Mouse (Mus musculus) right cerebral cortex, postnatal 36 days (tissue): ENCODE results near the gene BC005537.
"Not testable (repeated sequence)": the region's sequence is repeated elsewhere in the genome, so short reads cannot be mapped to it uniquely, and the experiment has no call there.

Source experiments
- DNase-seq, 2 experiments: peaks; one replicate each; pipeline ENCODE4 v3.0.0; 2022; ENCODE audit warnings: low spot score in 2 of 2, mixed read lengths in 1 of 2

Gene BC005537

DNA sequence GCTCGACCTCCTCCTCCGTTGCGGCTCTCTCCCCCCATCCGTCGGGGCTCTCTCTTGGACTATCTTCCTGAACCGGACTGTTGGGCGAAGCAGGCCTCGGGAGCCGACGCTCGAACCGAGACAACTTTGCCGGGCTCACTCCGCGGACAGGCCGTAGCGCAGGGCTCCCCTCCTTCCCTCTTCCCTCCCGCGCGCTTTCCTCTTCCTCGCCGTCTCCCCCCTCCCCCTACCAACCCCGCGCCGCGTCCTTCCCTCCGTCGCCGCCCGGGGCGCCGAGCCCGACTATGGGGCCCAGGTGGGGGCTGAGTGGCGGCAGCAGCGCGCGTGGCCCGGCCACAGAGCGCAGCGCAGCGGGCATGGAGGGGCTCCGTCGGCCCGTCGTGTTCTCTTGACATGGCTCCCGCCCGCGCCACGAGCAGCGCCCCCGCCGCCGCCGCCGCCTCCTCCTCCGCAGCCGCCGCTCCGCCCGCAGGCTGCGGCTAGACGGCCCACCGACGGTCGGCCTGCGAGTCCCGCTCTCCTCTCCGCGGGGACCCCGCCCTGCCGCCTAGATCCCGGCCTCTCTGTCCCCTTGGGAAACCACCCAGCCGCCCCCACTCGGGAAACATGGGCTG is at the start of gene BC005537:
Gene BC005537, plus strand, starts transcription at position 350 of the 614 bp plus-strand sequence.
- DNase-seq: peak; percentile 14 to 26

DNA sequence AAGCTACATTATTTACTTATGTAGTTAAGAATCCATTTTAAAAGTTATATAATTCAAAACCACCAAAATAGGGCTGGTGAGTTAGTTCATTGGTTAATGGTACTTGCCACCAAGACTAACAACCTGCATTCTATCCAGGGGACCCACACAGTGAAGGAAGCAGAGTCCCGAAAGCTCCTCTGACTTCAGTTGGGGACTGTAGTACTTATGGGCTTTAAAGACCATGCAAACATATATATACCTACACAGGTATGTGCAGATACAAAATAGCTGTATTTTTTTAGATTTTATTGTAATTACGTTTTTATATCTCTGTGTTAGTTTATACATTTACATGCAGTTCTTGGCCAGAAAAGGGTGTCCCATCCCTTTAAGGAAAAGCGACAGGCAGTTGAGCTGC is 44.7 kb upstream of the BC005537 start:
- no peak for DNase-seq

GRCm38 (mm10) chr13:24757820-24758564 is 43.5 kb upstream of the BC005537 start:
- DNase-seq: no peak

- DNase-seq: no peak
Measured at GRCm38 (mm10) chr13:24759451-24759850, 42.0 kb upstream of the BC005537 start.

- no peak for DNase-seq
Measured at GRCm38 (mm10) chr13:24760351-24760870, 41.0 kb upstream of the BC005537 start.

GRCm38 (mm10) chr13:24761083-24761402 is 40.4 kb upstream of the BC005537 start:
- no peak for DNase-seq

DNA sequence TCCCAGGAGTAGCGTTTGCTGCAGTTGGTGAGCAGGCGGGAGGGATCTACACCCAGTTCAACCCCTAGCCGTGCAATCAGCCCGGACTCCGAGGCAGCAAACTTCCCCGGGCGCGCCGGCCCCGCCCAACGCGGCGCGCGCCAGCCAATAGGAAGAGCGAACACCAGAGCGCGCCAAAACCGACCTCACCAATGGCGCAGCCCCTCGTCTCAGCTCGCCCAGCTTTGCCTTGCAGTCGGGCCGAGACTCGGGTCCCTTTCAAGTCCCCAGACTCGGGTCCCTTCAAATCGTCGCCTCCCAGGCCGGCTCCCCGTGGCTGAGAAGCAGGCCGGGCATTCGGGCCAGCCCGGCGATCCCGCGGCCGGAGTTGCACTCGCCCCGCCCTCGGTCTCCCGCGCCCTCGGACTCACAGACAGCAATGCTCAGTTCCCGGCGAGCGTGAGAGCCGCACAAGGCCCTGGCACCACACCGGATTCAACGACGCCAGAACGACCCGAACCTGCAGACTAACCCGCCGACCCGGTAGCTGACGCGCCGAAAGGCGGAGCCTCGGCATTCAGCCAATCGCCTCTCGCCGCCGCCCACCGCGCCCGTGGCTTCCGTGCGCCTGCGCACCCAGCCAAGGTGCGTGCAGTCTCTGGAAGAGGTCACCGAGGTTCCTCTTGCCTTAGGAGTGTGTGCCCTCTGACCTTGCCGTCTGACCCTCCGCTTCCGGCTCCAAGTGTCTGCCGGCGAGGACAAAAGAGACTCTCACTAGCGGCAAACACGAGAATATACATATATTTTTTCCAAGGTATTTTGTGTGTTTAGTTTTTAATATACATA is 39.8 kb upstream of the BC005537 start, which contains the start of gene Gmnn:
Gene Gmnn, minus strand, starts transcription at position 521 of the 825 bp plus-strand sequence.
- peak; percentile 59 to 79 for DNase-seq

GRCm38 (mm10) chr13:24762254-24762653 is 39.2 kb upstream of the BC005537 start:
- no peak for DNase-seq

GRCm38 (mm10) chr13:24767809-24768208 is 33.6 kb upstream of the BC005537 start:
- DNase-seq: not testable (repeated sequence)

GRCm38 (mm10) chr13:24771482-24771881 is 30.0 kb upstream of the BC005537 start:
- DNase-seq: not testable (repeated sequence)

GRCm38 (mm10) chr13:24776146-24776844 is 25.2 kb upstream of the BC005537 start:
- peak in 1 of 2 experiments; percentile 23 for DNase-seq

DNA sequence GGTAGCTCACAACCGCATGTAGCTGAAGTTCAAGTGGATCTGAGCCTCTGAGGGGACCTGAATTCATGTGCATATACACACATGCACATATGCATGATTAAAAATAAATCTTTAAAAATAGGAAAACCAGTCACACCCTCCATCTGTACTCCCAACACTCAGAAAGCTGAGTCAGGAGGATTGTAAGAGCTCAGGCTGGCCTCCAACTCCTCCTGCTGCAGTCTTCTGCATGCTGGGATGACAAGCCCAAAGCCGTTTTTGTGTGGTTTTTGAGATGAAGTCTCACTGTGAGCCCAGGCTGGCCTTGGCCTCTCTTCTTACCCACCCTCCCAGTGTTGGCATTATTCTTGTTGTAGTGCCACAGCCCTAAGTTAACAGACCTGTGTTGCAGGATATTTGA is 23.4 kb upstream of the BC005537 start:
- DNase-seq: no peak

DNA sequence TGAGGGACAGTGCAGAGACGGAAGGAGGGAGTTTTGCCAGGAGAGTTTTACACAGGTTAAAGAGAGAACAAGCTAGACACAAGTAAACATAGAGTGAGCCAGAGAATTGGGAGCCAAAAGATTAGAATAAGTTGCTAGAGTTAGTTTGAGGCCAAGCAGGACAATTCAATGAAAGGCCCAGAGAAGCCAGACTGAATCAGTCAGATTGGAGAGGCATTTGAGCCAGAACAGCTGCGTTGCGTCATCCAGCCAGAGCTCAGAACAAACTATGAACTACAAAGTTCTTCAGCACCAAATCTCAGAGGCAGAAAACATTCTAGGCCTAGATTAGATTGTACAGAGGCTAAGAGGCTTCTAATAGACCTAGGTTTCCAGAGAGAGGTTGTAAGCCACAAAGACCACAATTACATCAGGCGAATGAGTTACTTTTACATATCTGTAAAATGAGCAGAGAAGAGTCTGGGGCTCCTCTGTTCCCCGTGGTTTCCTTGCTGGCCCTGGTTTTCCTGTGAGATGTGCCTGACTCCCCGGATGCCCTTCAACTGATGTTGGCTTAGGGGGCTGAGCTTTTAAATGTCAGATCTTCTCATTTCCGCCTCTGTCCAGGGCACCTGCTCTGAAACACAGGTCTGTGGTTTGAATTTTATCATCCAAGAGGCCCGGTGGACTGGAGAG is 22.6 kb upstream of the BC005537 start:
- no peak for DNase-seq

GRCm38 (mm10) chr13:24781916-24782315 is 19.5 kb upstream of the BC005537 start:
- DNase-seq: no peak

DNA sequence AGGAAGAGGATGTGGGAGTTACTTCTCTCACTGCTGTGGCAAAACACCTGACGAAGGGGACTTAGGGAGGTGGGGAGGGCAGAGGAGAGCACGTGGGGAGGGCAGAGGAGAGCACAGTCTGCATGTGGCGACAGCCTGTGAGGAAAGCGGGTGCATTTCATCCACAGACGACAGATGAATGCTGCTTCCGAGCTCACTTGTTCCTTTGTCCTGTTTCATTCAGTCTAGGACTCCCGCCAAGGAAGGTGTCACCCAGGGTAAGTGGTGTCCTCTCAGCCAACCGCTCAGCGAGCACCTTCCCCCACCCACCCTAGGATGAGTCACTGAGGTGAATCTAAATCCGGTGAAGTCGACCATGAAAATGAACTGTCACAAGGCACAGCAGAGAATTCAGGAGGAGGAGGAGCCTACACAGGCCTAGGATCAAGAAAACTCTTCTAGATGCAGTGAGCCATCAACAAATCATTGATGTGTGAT is 15.4 kb upstream of the BC005537 start:
- DNase-seq: peak in 1 of 2 experiments; percentile 29

DNA sequence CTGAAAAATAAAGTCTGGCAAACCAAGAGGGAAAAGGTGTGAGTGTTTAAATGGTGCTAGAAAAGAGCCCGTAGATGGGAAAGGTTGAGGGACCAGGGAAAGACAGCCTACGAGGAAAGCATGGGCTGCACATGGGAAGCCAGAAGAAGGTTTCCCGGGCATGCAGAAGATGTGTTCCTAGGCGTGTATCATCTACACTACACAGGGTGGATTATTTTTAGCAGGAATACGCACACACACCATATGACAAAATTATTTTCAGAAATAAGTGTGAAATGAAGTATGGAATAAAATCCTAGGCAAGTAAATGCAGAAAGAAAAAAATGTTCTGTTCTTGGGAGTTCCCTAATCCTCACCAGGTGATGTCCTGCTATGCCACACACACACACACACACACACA is 14.0 kb upstream of the BC005537 start:
- DNase-seq: no peak

- no peak for DNase-seq
Measured at GRCm38 (mm10) chr13:24791349-24791748, 10.1 kb upstream of the BC005537 start.

DNA sequence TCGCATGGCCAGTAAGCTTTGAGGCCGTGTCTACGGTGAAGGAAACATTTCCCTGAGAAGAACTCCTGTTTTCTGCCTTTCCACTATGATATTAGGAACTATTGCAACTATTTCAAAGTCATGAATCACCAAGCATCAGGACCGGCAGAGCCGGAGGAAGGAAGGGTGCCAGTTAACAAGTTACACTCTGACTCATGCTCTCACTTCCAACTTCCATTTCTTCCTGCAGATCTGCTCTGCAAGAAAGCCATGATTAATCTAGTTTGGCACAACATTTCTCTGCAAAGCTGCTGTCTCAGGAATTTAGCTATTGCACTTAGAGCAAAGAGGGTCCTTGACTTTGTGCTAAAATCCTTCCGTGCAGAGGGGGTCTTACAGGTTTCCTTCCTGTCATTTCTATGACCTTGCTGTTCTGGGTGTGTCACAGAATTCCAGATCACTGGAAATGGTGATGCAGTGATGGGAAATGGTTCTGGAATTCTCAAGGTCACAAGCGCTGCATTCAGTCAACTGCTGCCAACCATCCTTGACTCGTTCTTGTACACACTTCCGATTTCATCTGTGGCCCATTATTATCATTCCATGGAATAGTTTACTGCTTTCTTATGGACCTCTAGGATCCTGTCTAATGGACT is 8.9 kb upstream of the BC005537 start:
- DNase-seq: no peak

GRCm38 (mm10) chr13:24798686-24799085 is 2.8 kb upstream of the BC005537 start:
- no peak for DNase-seq

DNA sequence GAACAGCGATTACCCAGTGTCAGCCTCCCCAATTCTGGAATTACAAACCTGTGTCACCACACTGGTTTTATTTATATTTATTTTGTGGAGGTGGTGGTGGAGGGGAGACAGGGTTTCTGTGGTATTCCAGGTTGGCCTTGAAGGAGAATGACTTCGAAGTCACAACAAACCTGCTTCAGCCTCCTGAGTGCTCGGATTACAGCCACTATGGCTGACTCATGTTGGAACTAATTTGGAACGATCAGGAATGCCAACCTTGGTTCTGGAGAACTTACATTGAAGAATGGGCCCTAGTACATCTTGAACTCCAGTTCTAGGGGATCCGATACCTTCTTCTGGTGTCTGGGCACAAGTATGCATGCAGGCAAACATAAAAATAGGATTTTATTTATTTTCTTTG is 2.1 kb upstream of the BC005537 start:
- no peak for DNase-seq
